Mouse (Mus musculus) myocyte (in vitro differentiated cells): ENCODE measurements at regions not wholly inside any gene's neighbourhood (a gene's known extent, or its start where the extent isn't known, plus 50 kb on each side); places are given as distances from the start of the nearest gene placed in this dataset.

Experiments used
- CEBPB ChIP-seq: IDR thresholded peaks from 2 replicates; pipeline ENCODE4 v1.6.1; 2011; ENCODE audit warnings: mild to moderate bottlenecking, moderate library complexity; ENCODE audit not compliant: poor library complexity, insufficient read depth, severe bottlenecking
- E2F4 ChIP-seq: IDR thresholded peaks from one replicate; pipeline ENCODE4 v1.6.1; 2011; ENCODE audit warnings: mild to moderate bottlenecking, control low read depth, moderate library complexity; ENCODE audit not compliant: insufficient read depth
- MAX ChIP-seq: IDR thresholded peaks from one replicate; pipeline ENCODE4 v1.6.1; 2011; ENCODE audit warnings: low read depth, mild to moderate bottlenecking, control low read depth
- MYOD1 ChIP-seq, 3 experiments: IDR thresholded peaks; one replicate each; pipeline ENCODE4 v1.6.1; 2011; ENCODE audit warnings: control low read depth in 2 of 3, low read depth in 2 of 3, mild to moderate bottlenecking in 2 of 3, moderate library complexity in 1 of 3; ENCODE audit not compliant: insufficient read length in 2 of 3, control insufficient read depth in 1 of 3
- MYOG ChIP-seq, 3 experiments: IDR thresholded peaks; one replicate each; pipeline ENCODE4 v1.6.1; 2011; ENCODE audit warnings: control low read depth in 2 of 3, low read depth in 2 of 3, mild to moderate bottlenecking in 2 of 3; ENCODE audit not compliant: insufficient read length in 2 of 3, control insufficient read depth in 1 of 3, insufficient read depth in 1 of 3
- POLR2A ChIP-seq: IDR thresholded peaks from one replicate; pipeline ENCODE4 v1.6.1; 2011; ENCODE audit warnings: low read depth, mild to moderate bottlenecking, control low read depth, moderate library complexity; ENCODE audit not compliant: insufficient read length
- POLR2AphosphoS2 ChIP-seq: IDR thresholded peaks from one replicate; pipeline ENCODE4 v1.6.1; 2011; ENCODE audit warnings: low read depth, control low read depth; ENCODE audit not compliant: insufficient read length
- REST ChIP-seq: IDR thresholded peaks from one replicate; pipeline ENCODE4 v1.6.1; 2011; ENCODE audit warnings: mild to moderate bottlenecking, control low read depth, moderate library complexity; ENCODE audit not compliant: insufficient read depth, insufficient read length
- TCF12 ChIP-seq: IDR thresholded peaks from one replicate; pipeline ENCODE4 v1.6.1; 2011; ENCODE audit warnings: mild to moderate bottlenecking, control low read depth; ENCODE audit not compliant: poor library complexity, insufficient read depth, severe bottlenecking
- TCF3 ChIP-seq: IDR thresholded peaks from one replicate; pipeline ENCODE4 v1.6.1; 2011; ENCODE audit warnings: low read depth, control low read depth; ENCODE audit not compliant: insufficient read length
- USF1 ChIP-seq: IDR thresholded peaks from one replicate; pipeline ENCODE4 v1.6.1; 2011; ENCODE audit warnings: low read depth, mild to moderate bottlenecking, control low read depth, moderate library complexity

DNA sequence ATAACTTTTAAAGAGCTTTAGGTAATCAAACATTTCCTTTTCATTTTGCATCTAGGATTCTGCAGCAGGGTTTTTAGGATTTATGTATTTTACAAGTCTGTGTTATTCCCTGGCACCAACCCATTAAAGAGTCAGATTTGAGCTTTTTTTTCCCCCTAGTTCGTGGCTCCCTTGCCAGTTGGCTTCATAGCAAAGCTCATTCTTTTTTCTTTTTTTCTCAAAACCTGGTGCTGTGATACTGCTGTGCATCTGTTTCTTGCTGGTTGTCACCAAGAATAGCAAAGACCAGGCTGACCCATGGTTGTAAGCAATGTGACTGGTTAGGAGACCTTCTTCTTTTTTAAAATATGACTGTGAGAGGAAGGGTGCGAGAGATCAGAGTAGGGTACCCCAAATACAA is 93.7 kb upstream of the Cntn1 start:
- TF ChIP-seq POLR2A = no peak
- TF ChIP-seq TCF3 = no peak
- no peak for TF ChIP-seq USF1
- TF ChIP-seq E2F4 = no peak
- TF ChIP-seq TCF12 = no peak
- no peak for TF ChIP-seq CEBPB
- no peak for TF ChIP-seq POLR2AphosphoS2
- TF ChIP-seq MYOD1 (IDR thresholded peaks at IDR 0.05; ENCODE audit: control insufficient read depth in 1 of 3, insufficient read length in 2 of 3, low read depth in 2 of 3) = no peak
- no peak for TF ChIP-seq MAX
- TF ChIP-seq REST = no peak
- TF ChIP-seq MYOG (IDR thresholded peaks at IDR 0.05; ENCODE audit: control insufficient read depth in 1 of 3, insufficient read depth in 1 of 3, insufficient read length in 2 of 3, low read depth in 2 of 3) = no peak
